Mouse (Mus musculus): Measurements from ENCODE around the gene Atxn1.

Gene Atxn1

GRCm38 (mm10) chr13:45528787-45529186, 436.0 kb downstream of the Atxn1 start:
- no peak for DNase-seq (ENCODE audit: low spot score in 2 of 2)

GRCm38 (mm10) chr13:45527232-45527964, 437.4 kb downstream of the Atxn1 start:
- DNase-seq (ENCODE audit: low spot score in 2 of 2), result no peak

GRCm38 (mm10) chr13:45526230-45526629, 438.6 kb downstream of the Atxn1 start:
- DNase-seq (ENCODE audit: low spot score in 2 of 2), result no peak

- no peak for DNase-seq (ENCODE audit: low spot score in 2 of 2)
Measured at GRCm38 (mm10) chr13:45524791-45525435, 439.9 kb downstream of the Atxn1 start.

GRCm38 (mm10) chr13:45524305-45524704, 440.5 kb downstream of the Atxn1 start:
- no peak for DNase-seq (ENCODE audit: low spot score in 2 of 2)

- DNase-seq (ENCODE audit: low spot score in 2 of 2), result peak in 1 of 2 experiments; percentile 48
Measured at GRCm38 (mm10) chr13:45516501-45517393, 448.1 kb downstream of the Atxn1 start.

GRCm38 (mm10) chr13:45514832-45515422, 449.9 kb downstream of the Atxn1 start:
- no peak for DNase-seq (ENCODE audit: low spot score in 2 of 2)

- DNase-seq (ENCODE audit: low spot score in 2 of 2), result no peak
Measured at GRCm38 (mm10) chr13:45514115-45514514, 450.7 kb downstream of the Atxn1 start.

- DNase-seq (ENCODE audit: low spot score in 2 of 2), result peak in 1 of 2 experiments; percentile 13
Measured at GRCm38 (mm10) chr13:45513009-45513984, 451.5 kb downstream of the Atxn1 start.

- peak in 1 of 2 experiments; percentile 19 for DNase-seq (ENCODE audit: low spot score in 2 of 2)
Measured at GRCm38 (mm10) chr13:45512531-45512930, 452.3 kb downstream of the Atxn1 start.

- DNase-seq (ENCODE audit: low spot score in 2 of 2), result no peak
Measured at GRCm38 (mm10) chr13:45511706-45512435, 452.9 kb downstream of the Atxn1 start.

- DNase-seq (ENCODE audit: low spot score in 2 of 2), result no peak
Measured at GRCm38 (mm10) chr13:45509366-45509765, 455.4 kb downstream of the Atxn1 start.

GRCm38 (mm10) chr13:45508495-45508894, 456.3 kb downstream of the Atxn1 start:
- peak in 1 of 2 experiments; percentile 66 for DNase-seq (ENCODE audit: low spot score in 2 of 2)

- DNase-seq (ENCODE audit: low spot score in 2 of 2), result peak; percentile 56 to 76
Measured at GRCm38 (mm10) chr13:45507274-45508229, 457.3 kb downstream of the Atxn1 start, which contains the start of gene Gmpr. Gene Gmpr (plus strand): TSS chr13:45507444.

- DNase-seq (ENCODE audit: low spot score in 2 of 2), result no peak
Measured at GRCm38 (mm10) chr13:45505546-45505945, 459.3 kb downstream of the Atxn1 start.

GRCm38 (mm10) chr13:45502791-45503190, 462.0 kb downstream of the Atxn1 start:
- no peak for DNase-seq (ENCODE audit: low spot score in 2 of 2)

GRCm38 (mm10) chr13:45499906-45500305, 464.9 kb downstream of the Atxn1 start:
- DNase-seq (ENCODE audit: low spot score in 2 of 2), result no peak

Measured in urinary bladder, postnatal 36 days (tissue).